Mouse (Mus musculus): Measurements from ENCODE around the gene Hoxc10.
A peak's percentile ranks its signal among the peaks of the same experiment; 100 is the strongest.

Hoxc10 gene

GRCm38 (mm10) chr15:102967511-102968397 is 1.2 kb downstream of the Hoxc10 start:
- DNase-seq (ENCODE audit: low spot score), result no peak

GRCm38 (mm10) chr15:102969296-102969695 is 2.7 kb downstream of the Hoxc10 start:
- DNase-seq (ENCODE audit: low spot score), result no peak

GRCm38 (mm10) chr15:102970740-102971139 is 4.1 kb downstream of the Hoxc10 start:
- DNase-seq (ENCODE audit: low spot score), result no peak

- no peak for DNase-seq (ENCODE audit: low spot score)
Measured at GRCm38 (mm10) chr15:102972254-102972653, 5.7 kb downstream of the Hoxc10 start.

GRCm38 (mm10) chr15:102972753-102973152 is 6.2 kb downstream of the Hoxc10 start:
- no peak for DNase-seq (ENCODE audit: low spot score)

GRCm38 (mm10) chr15:102975034-102975433 is 8.4 kb downstream of the Hoxc10 start:
- no peak for DNase-seq (ENCODE audit: low spot score)

GRCm38 (mm10) chr15:102975688-102976111 is 9.1 kb downstream of the Hoxc10 start:
- DNase-seq (ENCODE audit: low spot score), result no peak

GRCm38 (mm10) chr15:102976171-102976570 is 9.6 kb downstream of the Hoxc10 start, which contains the start of gene Hoxc9:
Gene Hoxc9 (plus strand): TSS chr15:102976439.
- no peak for DNase-seq (ENCODE audit: low spot score)

GRCm38 (mm10) chr15:102976631-102977422 is 10.2 kb downstream of the Hoxc10 start:
- no peak for DNase-seq (ENCODE audit: low spot score)

GRCm38 (mm10) chr15:102977423-102977974 is 10.9 kb downstream of the Hoxc10 start:
- no peak for DNase-seq (ENCODE audit: low spot score)

- no peak for DNase-seq (ENCODE audit: low spot score)
Measured at GRCm38 (mm10) chr15:102978615-102979515, 12.3 kb downstream of the Hoxc10 start.

GRCm38 (mm10) chr15:102979936-102980335 is 13.3 kb downstream of the Hoxc10 start:
- DNase-seq (ENCODE audit: low spot score), result no peak

- no peak for DNase-seq (ENCODE audit: low spot score)
Measured at GRCm38 (mm10) chr15:102980352-102980751, 13.8 kb downstream of the Hoxc10 start.

- no peak for DNase-seq (ENCODE audit: low spot score)
Measured at GRCm38 (mm10) chr15:102980912-102981311, 14.3 kb downstream of the Hoxc10 start.

- peak; percentile 87 for DNase-seq (ENCODE audit: low spot score)
Measured at GRCm38 (mm10) chr15:102981379-102982288, 15.0 kb downstream of the Hoxc10 start.

- DNase-seq (ENCODE audit: low spot score), result no peak
Measured at GRCm38 (mm10) chr15:102983716-102984115, 17.1 kb downstream of the Hoxc10 start.

- DNase-seq (ENCODE audit: low spot score), result no peak
Measured at GRCm38 (mm10) chr15:102984521-102984920, 17.9 kb downstream of the Hoxc10 start.

GRCm38 (mm10) chr15:102984925-102985324 is 18.3 kb downstream of the Hoxc10 start:
- no peak for DNase-seq (ENCODE audit: low spot score)

GRCm38 (mm10) chr15:102987124-102987833 is 20.7 kb downstream of the Hoxc10 start:
- peak; percentile 99 for DNase-seq (ENCODE audit: low spot score)

- DNase-seq (ENCODE audit: low spot score), result no peak
Measured at GRCm38 (mm10) chr15:102988078-102988477, 21.5 kb downstream of the Hoxc10 start.

All from embryo, embryonic 10.5 days (tissue).